Mouse (Mus musculus) embryonic fibroblast, embryonic 13.5 days (primary cell): ENCODE measurements around the gene Fat2. TPM values are rescaled to one million over a fixed set of nuclear protein-coding genes. Genes with fewer than 3 reads are reported as not detected.

Experiments
- H3K27ac ChIP-seq: 2 replicates; pipeline ENCODE4 v1.5.1; 2012; ENCODE audit warnings: low read length, control low read depth, inconsistent platforms; ENCODE audit not compliant: insufficient read depth
- H3K4me1 ChIP-seq: 2 replicates; pipeline ENCODE4 v1.6.1; 2011; ENCODE audit warnings: low read length; ENCODE audit not compliant: control insufficient read depth, insufficient read depth
- H3K4me3 ChIP-seq: 2 replicates; pipeline ENCODE4 v1.5.1; 2011; ENCODE audit warnings: mild to moderate bottlenecking, control low read depth, low read length; ENCODE audit not compliant: insufficient read depth
- CTCF ChIP-seq: IDR thresholded peaks from 2 replicates; pipeline ENCODE4 v1.5.1; 2011; ENCODE audit warnings: mild to moderate bottlenecking, control low read depth, low read length, moderate library complexity, borderline replicate concordance; ENCODE audit not compliant: insufficient read depth
- POLR2A ChIP-seq: IDR thresholded peaks from 2 replicates; pipeline ENCODE4 v1.6.1; 2011; ENCODE audit warnings: low read depth, mild to moderate bottlenecking, control low read depth, low read length, moderate library complexity
- polyA plus RNA-seq: library from polyadenylated mRNA; stranded (reverse); fragments of >200 nt; gene quantifications from 2 replicates; pipeline ENCODE4 v1.2.4, GENCODE M21; 2011; ENCODE audit warnings: low read depth; ENCODE audit not compliant: missing spikeins, insufficient read length

Fat2 gene
- polyA plus RNA-seq, 1 experiment = not detected

DNA sequence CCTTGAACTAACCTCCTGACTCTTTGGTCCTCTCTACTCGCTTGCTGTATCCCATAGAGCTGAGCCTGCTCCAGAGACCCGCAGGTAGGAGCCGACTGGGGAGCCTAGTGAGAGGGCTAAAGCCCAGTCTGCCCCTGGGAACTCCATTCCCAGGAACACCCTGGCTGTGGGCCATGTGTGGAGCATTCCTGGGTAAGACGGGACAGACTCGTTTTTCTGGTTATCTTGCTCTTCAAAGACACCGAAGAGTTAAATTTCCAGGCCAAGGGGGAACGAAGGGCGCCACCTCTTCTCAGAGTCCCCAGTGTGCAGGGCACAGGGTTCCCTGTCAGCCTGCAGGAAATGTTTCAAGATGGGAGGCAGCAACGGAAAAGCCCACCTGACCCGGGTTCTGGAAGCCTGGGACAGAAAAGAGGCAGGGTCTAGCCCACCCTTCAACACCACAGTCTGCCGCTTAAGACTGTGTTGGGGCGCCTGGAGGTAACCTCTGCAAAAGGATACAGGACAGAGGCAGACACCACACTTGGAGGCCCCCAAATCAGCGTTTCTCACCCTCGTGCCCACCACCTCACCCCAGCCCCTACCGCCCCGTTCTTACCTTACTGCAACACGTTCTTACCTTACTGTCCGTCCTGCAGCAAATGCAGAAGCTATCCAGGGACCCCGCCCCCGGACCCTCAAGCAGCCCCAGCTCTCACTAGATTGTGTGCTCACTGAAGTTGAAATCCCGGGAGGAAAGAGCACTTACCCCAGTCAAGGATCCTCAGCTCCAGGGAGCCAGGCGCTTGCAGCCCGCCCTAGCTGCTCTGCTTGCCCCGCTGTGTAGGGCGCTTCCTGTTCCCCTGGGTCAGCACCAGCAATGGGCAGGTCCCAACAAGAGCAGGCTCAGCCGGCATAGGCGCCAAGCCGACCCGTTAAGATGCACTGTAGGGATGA lies 22.3 kb downstream of the Fat2 start:
- H3K4me1 ChIP-seq = no peaks in the 10 kb centered on the region
- H3K27ac ChIP-seq = no peak overlapping the region
- no peak overlapping the region for H3K4me3 ChIP-seq
- TF ChIP-seq CTCF (no peak), POLR2A (no peak)

DNA sequence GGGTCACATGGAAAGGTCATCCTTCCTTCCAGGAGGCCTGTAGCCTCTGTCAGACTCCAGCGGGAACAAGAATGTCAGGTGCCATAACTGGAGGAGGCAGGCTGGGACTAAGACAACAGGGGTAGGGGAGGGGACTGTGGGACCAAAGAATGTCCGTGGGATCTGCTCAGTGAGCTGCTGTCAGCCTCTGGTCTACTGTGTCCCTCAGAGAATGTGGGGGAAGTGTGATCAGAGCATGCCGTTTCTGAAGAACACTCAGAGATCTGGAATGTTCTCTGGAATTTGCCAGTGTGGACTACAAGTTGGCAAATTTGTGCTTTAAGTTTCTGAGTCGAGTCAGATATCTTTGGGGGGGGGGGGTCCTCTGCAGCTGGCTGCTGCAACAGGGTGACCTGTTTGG lies 34.0 kb downstream of the Fat2 start:
- Histone ChIP-seq H3K4me3 (no peak overlapping the region), H3K27ac (0 out of 2 replicates have a peak overlapping the region, but pooled peaks have one; percentile 2), H3K4me1 (peaks cover 3% of the 10 kb centered on the region; the same call in 1 of the 2 replicates)
- TF ChIP-seq CTCF = no peak
- no peak for TF ChIP-seq POLR2A

DNA sequence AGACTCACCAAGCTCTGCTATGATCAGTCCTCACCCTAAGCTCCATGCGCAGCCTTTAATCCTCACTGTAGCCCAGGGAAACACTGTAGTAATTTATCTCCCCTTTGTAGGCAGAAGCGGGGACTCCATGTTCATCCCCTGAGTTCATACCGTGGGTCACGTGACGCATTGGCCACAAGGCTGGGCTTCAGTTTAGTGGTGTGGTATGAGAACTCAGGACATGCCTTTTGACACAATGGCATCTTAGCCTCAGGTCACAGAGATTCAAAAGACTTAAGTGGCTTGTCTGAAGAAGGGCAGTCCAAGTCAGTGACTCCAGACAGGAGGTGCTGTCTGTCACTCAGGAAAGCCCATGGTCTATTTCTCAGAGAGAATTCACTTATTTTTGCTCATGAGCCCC lies 43.2 kb downstream of the Fat2 start:
- H3K4me3 ChIP-seq = no peak overlapping the region
- no peak overlapping the region for H3K27ac ChIP-seq
- TF ChIP-seq CTCF (no peak), POLR2A (no peak)
- H3K4me1 ChIP-seq = no peaks in the 10 kb centered on the region

DNA sequence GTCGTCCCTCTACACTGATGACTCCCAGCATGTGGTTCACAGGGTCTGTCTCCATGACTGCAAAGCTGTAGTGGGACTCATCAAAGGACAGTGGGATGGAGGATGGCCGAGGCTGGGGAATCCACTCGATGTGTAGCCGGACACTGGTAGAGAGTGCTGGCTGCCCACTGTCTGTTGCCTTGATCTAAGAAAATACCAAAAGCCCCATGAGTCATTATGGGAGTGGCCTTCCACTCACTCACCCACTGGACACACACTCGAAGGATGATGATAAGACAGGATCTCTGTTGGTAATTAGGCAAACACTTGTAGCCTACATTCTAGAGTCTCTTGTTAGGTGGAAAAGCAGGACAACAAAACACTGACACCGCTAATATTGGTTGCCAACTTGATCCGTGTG lies 44.5 kb downstream of the Fat2 start:
- H3K4me3 ChIP-seq = no peak overlapping the region
- H3K4me1 ChIP-seq = no peaks in the 10 kb centered on the region
- TF ChIP-seq CTCF = no peak
- no peak for TF ChIP-seq POLR2A
- no peak overlapping the region for H3K27ac ChIP-seq

DNA sequence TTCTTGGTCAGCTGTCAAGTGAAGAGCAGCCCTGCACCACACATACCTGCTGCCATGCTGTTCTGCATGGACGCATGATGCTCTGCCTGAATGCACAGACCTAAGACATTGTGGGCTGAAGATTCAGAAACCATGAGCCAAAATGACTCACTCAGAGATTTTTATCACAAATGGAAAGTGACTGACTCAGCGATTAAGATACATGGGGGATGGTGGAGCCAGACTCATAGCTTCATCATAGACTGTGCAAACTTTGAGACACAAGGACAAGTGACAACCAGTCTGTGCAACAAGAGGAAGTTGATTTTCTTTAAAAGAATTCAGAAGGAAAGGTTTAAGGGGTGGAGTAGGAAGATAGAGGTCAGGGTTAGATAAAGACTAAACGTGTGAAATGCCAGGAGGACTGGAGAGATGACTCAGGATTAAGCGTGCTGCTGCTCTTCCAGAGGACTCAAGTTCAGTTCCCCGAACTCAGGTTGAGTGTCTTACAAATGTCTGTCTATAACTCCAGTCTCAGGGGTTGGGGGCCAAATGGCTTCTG lies 46.4 kb downstream of the Fat2 start:
- Histone ChIP-seq H3K4me1 (no peaks in the 10 kb centered on the region), H3K27ac (no peak overlapping the region), H3K4me3 (no peak overlapping the region)
- TF ChIP-seq POLR2A = no peak
- TF ChIP-seq CTCF = no peak

DNA sequence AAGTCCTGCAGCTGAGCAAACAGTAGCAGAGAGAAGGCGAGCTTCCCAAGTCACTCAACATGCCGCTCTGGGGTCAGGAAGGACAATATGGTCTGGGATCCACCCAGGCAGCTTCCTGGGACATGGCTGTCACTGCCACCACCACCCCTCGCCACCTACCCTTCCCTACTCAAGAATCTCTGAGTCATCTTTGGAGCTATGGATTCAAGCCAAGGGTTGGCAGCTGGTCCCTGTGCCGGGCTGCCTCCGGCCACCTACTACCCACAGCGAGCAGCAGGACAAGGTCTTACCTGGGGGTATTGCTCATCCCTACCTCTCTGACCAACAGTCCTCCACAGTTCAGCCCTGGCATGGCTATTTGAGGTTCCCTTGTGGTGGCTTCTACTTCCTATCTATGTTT lies 61.6 kb downstream of the Fat2 start:
- no peaks in the 10 kb centered on the region for H3K4me1 ChIP-seq
- H3K27ac ChIP-seq = no peak overlapping the region
- no peak for TF ChIP-seq CTCF
- TF ChIP-seq POLR2A = no peak
- no peak overlapping the region for H3K4me3 ChIP-seq

DNA sequence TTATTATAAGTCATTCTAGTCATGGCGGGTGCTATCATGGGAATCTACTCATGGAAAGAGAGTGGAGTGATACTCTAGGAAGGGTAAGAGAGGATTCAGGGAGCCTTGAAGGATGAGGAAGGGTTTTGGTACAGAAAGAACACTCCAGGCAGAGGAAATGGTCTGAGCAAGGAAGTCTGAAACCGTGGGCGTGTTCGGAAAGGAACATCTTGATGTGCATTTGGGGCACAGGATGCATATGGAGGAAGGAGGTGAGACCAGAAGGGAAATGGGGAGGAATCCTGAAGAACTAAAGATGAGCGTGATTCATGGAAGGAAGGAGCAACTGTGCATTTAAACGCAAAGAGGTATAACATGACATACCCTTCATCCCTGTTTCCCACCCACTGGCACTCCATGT lies 67.8 kb downstream of the Fat2 start:
- H3K4me3 ChIP-seq = no peak overlapping the region
- no peaks in the 10 kb centered on the region for H3K4me1 ChIP-seq
- no peak for TF ChIP-seq POLR2A
- no peak for TF ChIP-seq CTCF
- H3K27ac ChIP-seq = no peak overlapping the region

DNA sequence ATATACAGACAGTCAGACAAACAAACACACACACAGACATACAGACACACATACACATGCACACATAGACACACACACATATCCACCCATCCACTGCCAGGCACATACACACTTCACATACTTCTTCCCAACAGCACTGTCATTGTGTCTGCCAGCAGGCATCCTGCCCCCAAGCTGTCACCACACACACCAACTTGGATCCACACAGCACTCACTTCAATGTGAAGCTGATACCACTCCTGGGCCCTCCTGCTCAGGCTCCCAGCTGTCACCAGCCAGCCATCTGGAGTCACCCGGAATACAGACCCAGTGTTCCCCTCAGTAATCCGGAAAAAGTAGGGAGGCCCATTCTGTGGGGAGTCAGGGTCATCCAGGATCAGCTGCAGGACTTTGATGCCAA lies 70.7 kb downstream of the Fat2 start:
- no peak overlapping the region for H3K4me3 ChIP-seq
- TF ChIP-seq POLR2A = no peak
- no peak for TF ChIP-seq CTCF
- no peaks in the 10 kb centered on the region for H3K4me1 ChIP-seq
- no peak overlapping the region for H3K27ac ChIP-seq

DNA sequence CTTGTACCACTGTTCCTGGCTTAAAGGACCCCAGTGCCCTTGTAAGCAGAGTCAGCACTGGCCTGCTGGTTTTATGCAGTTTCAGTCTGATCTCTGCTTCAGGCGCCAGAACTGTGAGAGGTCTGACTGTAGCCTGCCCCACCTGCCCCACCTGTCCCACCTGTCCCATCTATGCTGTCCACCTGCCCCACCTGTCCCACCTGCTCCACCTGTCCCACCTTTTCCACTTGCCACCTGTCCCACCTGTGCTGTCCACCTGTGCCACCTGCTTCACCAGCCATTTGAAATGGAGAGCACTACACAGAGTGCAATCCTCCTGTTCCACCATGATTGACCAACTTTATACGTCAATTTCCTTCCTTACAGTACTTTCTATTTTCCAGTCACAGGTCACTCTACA lies 72.0 kb downstream of the Fat2 start:
- Histone ChIP-seq H3K4me3 (no peak overlapping the region), H3K27ac (no peak overlapping the region), H3K4me1 (no peaks in the 10 kb centered on the region)
- TF ChIP-seq POLR2A (no peak), CTCF (no peak)

DNA sequence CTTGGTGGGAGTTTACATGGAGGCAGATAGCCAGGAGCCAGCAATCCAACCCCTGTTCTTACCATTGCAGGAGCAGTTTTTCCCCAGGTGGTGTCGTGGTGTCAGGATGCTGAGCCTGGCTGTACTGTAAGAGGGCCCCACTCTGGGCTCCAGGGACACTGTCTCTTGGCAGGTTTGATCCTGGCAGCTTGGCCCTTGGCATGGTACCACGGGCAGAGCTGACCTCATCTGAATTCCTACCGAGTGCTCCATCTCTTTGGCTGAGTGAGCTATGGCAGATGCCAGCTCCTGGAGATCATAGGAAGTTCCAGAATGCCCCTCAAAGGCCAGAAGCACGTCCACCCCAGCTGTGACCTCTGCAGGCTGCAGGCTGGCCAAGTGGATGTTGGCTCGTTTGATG lies 74.4 kb downstream of the Fat2 start:
- Histone ChIP-seq H3K4me3 (no peak overlapping the region), H3K4me1 (no peaks in the 10 kb centered on the region), H3K27ac (no peak overlapping the region)
- TF ChIP-seq CTCF (no peak), POLR2A (no peak)

DNA sequence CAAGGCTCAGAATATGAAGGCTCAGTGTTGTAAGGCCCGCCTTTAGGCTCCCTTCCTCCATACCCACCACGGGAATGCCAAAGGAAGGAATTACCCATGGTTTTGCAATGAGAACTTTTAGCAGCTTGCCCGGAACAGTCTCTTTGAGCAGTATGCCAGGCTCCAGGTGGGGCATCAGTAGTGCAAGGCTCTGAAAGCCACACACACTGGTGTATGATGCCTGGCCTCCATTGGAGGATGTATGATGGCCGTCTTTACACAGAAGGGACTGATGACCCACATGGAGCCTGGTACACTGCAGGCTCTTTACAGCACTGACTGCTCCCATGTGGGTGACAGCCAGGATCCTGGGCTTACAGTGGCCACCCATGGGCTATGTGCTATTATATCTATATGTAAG lies 75.3 kb downstream of the Fat2 start:
- no peaks in the 10 kb centered on the region for H3K4me1 ChIP-seq
- no peak overlapping the region for H3K4me3 ChIP-seq
- no peak for TF ChIP-seq CTCF
- TF ChIP-seq POLR2A = no peak
- H3K27ac ChIP-seq = no peak overlapping the region
